Mouse (Mus musculus): ENCODE measurements around the gene Alox12e. TPM values are rescaled to one million over a fixed set of nuclear protein-coding genes. Genes with fewer than 3 reads are reported as not detected.

The Alox12e gene
- polyA plus RNA-seq (2014; fragmentation: Illumina TruSeq; extraction: RNeasy Lipid Tissue Mini Kit (QIAGEN cat#74804); ENCODE audit: low read depth, low replicate concordance) = 2.6 TPM

DNA sequence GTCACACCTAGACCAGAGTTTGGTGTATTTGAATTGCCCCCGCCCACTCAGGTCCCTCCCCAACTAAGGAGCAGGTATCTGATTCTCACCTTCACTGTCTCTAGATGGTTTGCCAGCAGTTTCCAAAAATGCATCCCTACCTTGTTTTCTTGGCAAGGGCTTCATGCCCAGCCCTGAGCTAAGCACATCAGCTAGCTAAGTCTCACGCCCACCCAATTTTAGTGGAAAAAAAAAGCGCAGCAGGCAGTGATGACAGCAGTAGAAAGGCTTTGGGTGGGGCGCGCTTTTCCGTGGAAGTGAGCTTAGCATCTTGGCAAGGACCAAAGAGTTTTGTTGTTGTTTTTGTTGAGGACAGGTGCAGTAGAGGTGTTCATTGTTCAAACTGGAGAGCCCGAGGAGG, at the start of gene Alox12e:
TSS of gene Alox12e (minus strand) at position 101 of the 400 bp plus-strand sequence.

DNA sequence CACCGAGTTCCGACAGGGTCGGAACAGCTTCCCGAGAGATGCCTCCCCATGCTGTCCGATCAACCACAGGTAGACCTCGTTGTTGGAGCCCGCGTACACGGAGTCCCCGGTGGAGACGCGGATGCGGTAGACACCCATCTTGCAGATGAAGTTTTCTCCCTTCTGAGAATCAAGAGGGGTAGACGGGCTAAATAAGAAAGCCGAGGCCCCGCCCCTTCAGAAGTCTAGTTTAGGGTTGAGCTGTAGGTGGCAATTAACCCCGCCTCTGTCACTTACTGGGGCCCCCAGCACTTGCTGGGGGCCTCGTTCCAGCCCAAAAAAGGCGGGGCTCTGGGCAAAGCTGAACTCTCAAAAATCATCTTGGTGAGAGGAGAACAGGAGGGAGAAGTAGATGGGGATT, 29.4 kb upstream of the Alox12e start, which contains the start of gene Alox15:
TSS of gene Alox15 (minus strand) at position 164 of the 400 bp plus-strand sequence.

Other genes starting within 250 kb of the Alox12e start
- 0.94 TPM for gene Asgr2, start 230.0 kb downstream of the Alox12e start, polyA plus RNA-seq (2014; fragmentation: Illumina TruSeq; extraction: RNeasy Lipid Tissue Mini Kit (QIAGEN cat#74804); ENCODE audit: low read depth, low replicate concordance)
- 26.2 TPM for gene Mgl2, start 192.3 kb downstream of the Alox12e start, polyA plus RNA-seq (2014; fragmentation: Illumina TruSeq; extraction: RNeasy Lipid Tissue Mini Kit (QIAGEN cat#74804); ENCODE audit: low read depth, low replicate concordance)
- gene Clec10a, start 166.4 kb downstream of the Alox12e start, polyA plus RNA-seq (2014; fragmentation: Illumina TruSeq; extraction: RNeasy Lipid Tissue Mini Kit (QIAGEN cat#74804); ENCODE audit: low read depth, low replicate concordance) = 43.9 TPM
- gene Slc16a11, start 109.9 kb downstream of the Alox12e start, polyA plus RNA-seq (2014; fragmentation: Illumina TruSeq; extraction: RNeasy Lipid Tissue Mini Kit (QIAGEN cat#74804); ENCODE audit: low read depth, low replicate concordance) = 28.9 TPM
- 25.1 TPM for gene Slc16a13, start 101.6 kb downstream of the Alox12e start, polyA plus RNA-seq (2014; fragmentation: Illumina TruSeq; extraction: RNeasy Lipid Tissue Mini Kit (QIAGEN cat#74804); ENCODE audit: low read depth, low replicate concordance)
- gene Bcl6b, start 92.8 kb downstream of the Alox12e start, polyA plus RNA-seq (2014; fragmentation: Illumina TruSeq; extraction: RNeasy Lipid Tissue Mini Kit (QIAGEN cat#74804); ENCODE audit: low read depth, low replicate concordance) = 7.0 TPM
- gene 0610010K14Rik, start 84.7 kb downstream of the Alox12e start, polyA plus RNA-seq (2014; fragmentation: Illumina TruSeq; extraction: RNeasy Lipid Tissue Mini Kit (QIAGEN cat#74804); ENCODE audit: low read depth, low replicate concordance) = 45.5 TPM
- gene Gm21988, start 82.8 kb downstream of the Alox12e start, polyA plus RNA-seq (2014; fragmentation: Illumina TruSeq; extraction: RNeasy Lipid Tissue Mini Kit (QIAGEN cat#74804); ENCODE audit: low read depth, low replicate concordance) = 11.1 TPM
- 343 TPM for gene Rnasek, start 82.8 kb downstream of the Alox12e start, polyA plus RNA-seq (2014; fragmentation: Illumina TruSeq; extraction: RNeasy Lipid Tissue Mini Kit (QIAGEN cat#74804); ENCODE audit: low read depth, low replicate concordance)
- gene Alox12, start 67.3 kb downstream of the Alox12e start, polyA plus RNA-seq (2014; fragmentation: Illumina TruSeq; extraction: RNeasy Lipid Tissue Mini Kit (QIAGEN cat#74804); ENCODE audit: low read depth, low replicate concordance) = 22.4 TPM
- 2.4 TPM for gene Alox15, start 29.4 kb upstream of the Alox12e start, polyA plus RNA-seq (2014; fragmentation: Illumina TruSeq; extraction: RNeasy Lipid Tissue Mini Kit (QIAGEN cat#74804); ENCODE audit: low read depth, low replicate concordance)
- 15.2 TPM for gene Pelp1, start 87.4 kb upstream of the Alox12e start, polyA plus RNA-seq (2014; fragmentation: Illumina TruSeq; extraction: RNeasy Lipid Tissue Mini Kit (QIAGEN cat#74804); ENCODE audit: low read depth, low replicate concordance)
- 45.5 TPM for gene Arrb2, start 110.0 kb upstream of the Alox12e start, polyA plus RNA-seq (2014; fragmentation: Illumina TruSeq; extraction: RNeasy Lipid Tissue Mini Kit (QIAGEN cat#74804); ENCODE audit: low read depth, low replicate concordance)
- gene Med11, start 129.3 kb upstream of the Alox12e start, polyA plus RNA-seq (2014; fragmentation: Illumina TruSeq; extraction: RNeasy Lipid Tissue Mini Kit (QIAGEN cat#74804); ENCODE audit: low read depth, low replicate concordance) = 24.2 TPM
- gene Zmynd15, start 136.8 kb upstream of the Alox12e start, polyA plus RNA-seq (2014; fragmentation: Illumina TruSeq; extraction: RNeasy Lipid Tissue Mini Kit (QIAGEN cat#74804); ENCODE audit: low read depth, low replicate concordance) = 5.6 TPM
- gene Cxcl16, start 137.4 kb upstream of the Alox12e start, polyA plus RNA-seq (2014; fragmentation: Illumina TruSeq; extraction: RNeasy Lipid Tissue Mini Kit (QIAGEN cat#74804); ENCODE audit: low read depth, low replicate concordance) = 14.8 TPM
- not detected for gene Tm4sf5, start 182.6 kb upstream of the Alox12e start, polyA plus RNA-seq (2014; fragmentation: Illumina TruSeq; extraction: RNeasy Lipid Tissue Mini Kit (QIAGEN cat#74804); ENCODE audit: low read depth, low replicate concordance)
- gene Vmo1, start 192.0 kb upstream of the Alox12e start, polyA plus RNA-seq (2014; fragmentation: Illumina TruSeq; extraction: RNeasy Lipid Tissue Mini Kit (QIAGEN cat#74804); ENCODE audit: low read depth, low replicate concordance) = not detected
- not detected for gene Gltpd2, start 196.6 kb upstream of the Alox12e start, polyA plus RNA-seq (2014; fragmentation: Illumina TruSeq; extraction: RNeasy Lipid Tissue Mini Kit (QIAGEN cat#74804); ENCODE audit: low read depth, low replicate concordance)
- 235 TPM for gene Psmb6, start 202.7 kb upstream of the Alox12e start, polyA plus RNA-seq (2014; fragmentation: Illumina TruSeq; extraction: RNeasy Lipid Tissue Mini Kit (QIAGEN cat#74804); ENCODE audit: low read depth, low replicate concordance)
- not detected for gene Gm40193, start 210.3 kb upstream of the Alox12e start, polyA plus RNA-seq (2014; fragmentation: Illumina TruSeq; extraction: RNeasy Lipid Tissue Mini Kit (QIAGEN cat#74804); ENCODE audit: low read depth, low replicate concordance)
- gene Pld2, start 217.4 kb upstream of the Alox12e start, polyA plus RNA-seq (2014; fragmentation: Illumina TruSeq; extraction: RNeasy Lipid Tissue Mini Kit (QIAGEN cat#74804); ENCODE audit: low read depth, low replicate concordance) = 19.3 TPM
- 74.4 TPM for gene Mink1, start 240.3 kb upstream of the Alox12e start, polyA plus RNA-seq (2014; fragmentation: Illumina TruSeq; extraction: RNeasy Lipid Tissue Mini Kit (QIAGEN cat#74804); ENCODE audit: low read depth, low replicate concordance)

Data from adipose tissue, adult 10 weeks (tissue).